Mouse (Mus musculus): ENCODE data around the gene Spag5.

- TF ChIP-seq CTCF (IDR thresholded peaks at IDR 0.05; ENCODE audit: low read depth) (no peak), EP300 (IDR thresholded peaks at IDR 0.05; ENCODE audit: low read depth) (no peak)
Observed at GRCm38 (mm10) chr11:78364103-78364502, 62.8 kb downstream of the Spag5 start.
